Mouse (Mus musculus) olfactory bulb, adult 2 months (tissue): ENCODE measurements around the gene Slfn2.

Source experiments
- CTCF ChIP-seq: fragments of 200-500 bp; IDR thresholded peaks from 2 replicates; pipeline ENCODE4 v1.5.1; 2012; ENCODE audit warnings: low read depth, mild to moderate bottlenecking, low read length, moderate library complexity; ENCODE audit not compliant: insufficient read depth
- POLR2A ChIP-seq: fragments of 200-500 bp; IDR thresholded peaks from 2 replicates; pipeline ENCODE4 v1.6.1; 2012; ENCODE audit warnings: mild to moderate bottlenecking, low read depth, low read length, moderate library complexity; ENCODE audit not compliant: insufficient read depth

- TF ChIP-seq CTCF (no peak), POLR2A (no peak)
Observed at GRCm38 (mm10) chr11:83040325-83040724, 24.6 kb upstream of the Slfn2 start.
